Mouse (Mus musculus): ENCODE results near the gene Wnt6.
"Not testable (repeated sequence)": the region's sequence is repeated elsewhere in the genome, so short reads cannot be mapped to it uniquely, and the experiment has no call there.

The Wnt6 gene

DNA sequence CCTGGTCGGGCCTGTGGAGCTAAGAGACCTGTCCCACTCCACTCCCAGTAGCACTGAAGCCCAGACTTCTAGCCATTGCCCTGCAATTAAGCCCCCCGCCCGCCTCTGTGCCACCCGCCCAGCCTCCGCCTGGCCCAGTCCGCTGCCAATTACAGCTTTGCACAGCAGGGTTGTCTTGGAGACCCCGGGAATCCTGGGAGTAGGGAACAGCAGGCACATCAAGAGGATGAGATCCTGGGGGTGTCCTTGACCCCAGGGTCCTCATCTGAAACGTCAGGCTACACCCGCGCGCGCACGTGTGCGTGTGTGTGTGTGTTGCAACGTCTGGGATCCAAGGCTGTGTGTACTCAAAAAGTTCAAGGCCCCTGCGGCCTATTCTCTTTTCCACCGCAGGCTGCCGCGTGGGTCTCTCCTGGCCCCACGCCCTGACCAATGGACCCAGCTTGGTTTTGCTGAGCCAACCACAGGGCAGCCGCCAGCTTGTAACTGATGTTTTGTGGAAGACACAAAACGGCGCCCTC is 35.9 kb downstream of the Wnt6 start:
- DNase-seq: no peak

DNA sequence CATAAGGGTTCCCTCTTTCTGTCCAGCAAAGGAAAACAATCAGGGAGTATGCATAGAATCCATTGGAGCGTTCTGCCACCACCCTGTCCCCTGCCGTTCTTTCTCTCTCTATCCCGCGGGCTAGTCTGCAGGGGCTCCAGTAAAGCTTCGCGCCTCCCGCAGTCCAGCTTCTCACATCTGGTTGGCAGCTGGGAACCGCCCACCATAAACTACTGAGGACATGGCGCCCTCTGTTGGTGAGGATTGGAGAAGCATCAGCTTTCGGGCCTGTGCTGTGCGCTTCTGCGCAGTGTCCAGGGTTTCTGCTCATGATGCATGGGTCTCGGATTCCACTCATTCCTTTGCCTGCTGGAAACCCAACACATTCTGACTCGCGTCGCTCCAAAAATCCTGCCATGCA is 36.4 kb downstream of the Wnt6 start:
- peak; percentile 93 for DNase-seq

DNA sequence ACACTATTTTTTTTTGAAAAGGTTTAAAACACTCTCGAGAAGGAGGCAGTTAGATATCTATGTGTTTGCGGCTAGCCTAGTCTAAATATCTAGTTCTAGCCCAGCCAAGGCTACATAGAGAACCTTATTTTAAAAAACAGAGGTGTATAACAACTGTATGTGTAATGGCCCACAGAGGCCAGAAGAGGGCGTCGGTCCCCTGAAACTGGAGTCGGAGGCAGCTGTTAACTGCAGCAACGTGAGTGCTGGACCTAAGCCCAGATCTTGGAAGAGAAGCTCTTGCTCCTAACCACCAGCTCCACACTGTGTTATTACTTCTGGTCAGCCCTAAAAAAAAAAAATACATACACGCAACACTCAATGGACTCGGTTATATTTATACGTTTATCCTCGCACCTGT is 37.3 kb downstream of the Wnt6 start:
- no peak for DNase-seq

DNA sequence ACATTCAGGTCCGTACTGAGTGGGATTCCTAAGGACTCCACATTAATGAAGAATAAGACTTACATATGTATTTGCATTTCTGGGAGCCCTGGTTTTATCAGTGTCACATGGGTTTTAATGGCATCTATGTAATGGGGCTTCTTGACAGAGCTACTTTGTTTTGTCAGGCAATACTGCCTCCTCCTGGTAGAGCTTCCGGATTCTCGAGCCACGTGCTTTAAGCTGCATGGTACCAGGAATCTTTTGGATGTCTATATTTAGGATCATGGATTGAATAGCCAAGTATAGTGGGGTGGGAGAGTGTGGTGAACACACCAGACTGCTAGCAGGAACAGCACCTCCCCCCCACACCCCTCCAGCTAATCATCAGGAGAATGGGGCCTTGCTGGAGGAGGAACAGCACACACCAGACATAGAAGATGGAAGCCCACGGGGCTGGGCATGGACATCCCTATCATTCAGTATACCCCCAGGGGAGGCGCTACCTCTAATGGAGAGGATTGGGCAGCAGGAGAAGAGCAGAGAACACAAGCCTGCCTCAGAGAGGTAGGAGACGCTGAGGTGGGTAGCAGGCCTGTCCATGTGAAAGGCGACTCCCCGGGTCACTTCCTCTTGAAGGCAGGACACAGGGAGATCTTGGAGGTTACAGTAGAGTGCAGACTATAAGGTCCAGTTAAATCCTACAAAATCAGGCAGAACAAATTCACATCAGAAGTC is 43.4 kb downstream of the Wnt6 start:
- DNase-seq: no peak

DNA sequence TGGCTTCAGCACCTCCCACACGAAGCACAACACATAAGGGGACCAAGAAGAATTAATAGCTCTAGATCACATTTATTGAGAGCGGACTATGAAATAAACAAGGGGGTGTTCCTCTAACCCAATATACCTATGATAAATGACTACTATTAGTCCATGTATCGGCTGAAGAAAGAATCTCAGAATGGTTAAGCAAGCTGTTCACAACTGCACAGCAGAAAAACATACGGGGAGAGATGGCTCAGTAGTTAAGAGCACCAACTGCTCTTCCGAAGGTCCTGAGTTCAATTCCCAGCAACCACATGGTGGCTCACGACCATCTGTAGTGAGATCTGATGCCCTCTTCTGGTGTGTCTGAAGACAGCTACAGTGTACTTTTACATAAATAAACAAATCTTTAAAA is 44.3 kb downstream of the Wnt6 start:
- not testable (repeated sequence) for DNase-seq

DNA sequence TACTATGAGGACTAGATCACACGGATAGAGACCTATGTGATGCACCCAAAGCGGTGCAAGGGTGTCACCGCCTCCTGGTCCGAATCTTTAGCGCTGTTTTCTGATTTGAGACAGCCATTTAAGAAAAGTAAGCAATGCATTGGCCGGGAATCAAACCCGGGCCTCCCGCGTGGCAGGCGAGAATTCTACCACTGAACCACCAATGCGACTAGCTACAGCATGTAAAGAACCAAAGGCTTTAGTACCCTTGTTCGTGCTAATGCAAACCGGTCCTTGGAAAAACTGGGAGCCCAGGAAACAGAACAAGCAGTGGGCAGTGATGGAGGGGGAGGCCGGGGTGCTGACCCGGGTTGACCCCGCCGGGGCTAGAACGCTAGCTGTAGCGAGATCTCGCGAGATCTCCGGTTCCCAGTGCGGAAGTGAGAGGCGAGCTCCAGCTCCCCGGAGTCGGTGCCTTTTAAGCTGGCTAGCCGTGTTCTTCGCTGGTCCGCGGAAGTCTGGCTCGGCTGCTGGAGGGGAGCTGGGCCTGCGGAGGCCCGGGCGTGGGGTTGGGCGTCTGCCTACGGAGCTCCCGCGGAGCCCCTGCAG is 45.0 kb downstream of the Wnt6 start:
- peak; percentile 91 for DNase-seq

DNA sequence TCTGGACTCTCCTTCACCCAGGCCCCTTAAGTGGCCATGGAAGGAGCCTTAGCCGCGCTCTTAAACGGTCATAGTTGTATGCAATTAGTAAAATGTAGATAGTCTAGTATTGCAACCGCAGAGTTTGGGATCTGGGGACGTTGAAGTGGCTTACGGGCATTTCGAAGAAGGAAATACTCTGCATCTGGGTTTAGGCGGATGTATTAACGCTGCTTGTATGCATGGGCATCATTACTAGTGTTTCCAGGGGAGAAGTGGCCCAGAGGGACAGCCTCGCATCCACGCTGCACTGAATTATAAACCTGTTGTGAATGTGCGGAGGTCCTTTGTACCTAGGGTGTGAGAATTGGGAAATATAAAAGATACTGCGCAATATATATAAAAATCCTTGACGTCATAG is 45.5 kb downstream of the Wnt6 start:
- no peak for DNase-seq

DNA sequence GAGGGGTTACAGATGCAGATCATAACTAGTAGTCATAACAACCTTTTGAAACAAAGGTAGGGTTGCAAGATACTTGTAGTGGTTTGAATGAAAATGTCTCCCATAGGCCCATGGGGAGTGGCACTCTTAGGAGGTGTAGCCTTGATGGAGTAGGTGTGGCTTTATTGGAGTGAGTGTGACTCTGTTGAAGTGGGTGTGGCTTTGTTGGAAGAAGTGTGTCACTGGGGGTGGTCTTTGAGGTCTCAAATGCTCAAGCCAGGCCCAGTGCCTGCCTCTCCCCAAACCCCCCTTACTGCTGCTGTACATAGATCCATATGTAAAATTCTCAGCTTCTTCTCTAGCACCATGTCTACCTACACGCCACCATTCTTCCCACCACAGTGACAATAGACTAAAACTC is 46.8 kb downstream of the Wnt6 start:
- no peak for DNase-seq

DNA sequence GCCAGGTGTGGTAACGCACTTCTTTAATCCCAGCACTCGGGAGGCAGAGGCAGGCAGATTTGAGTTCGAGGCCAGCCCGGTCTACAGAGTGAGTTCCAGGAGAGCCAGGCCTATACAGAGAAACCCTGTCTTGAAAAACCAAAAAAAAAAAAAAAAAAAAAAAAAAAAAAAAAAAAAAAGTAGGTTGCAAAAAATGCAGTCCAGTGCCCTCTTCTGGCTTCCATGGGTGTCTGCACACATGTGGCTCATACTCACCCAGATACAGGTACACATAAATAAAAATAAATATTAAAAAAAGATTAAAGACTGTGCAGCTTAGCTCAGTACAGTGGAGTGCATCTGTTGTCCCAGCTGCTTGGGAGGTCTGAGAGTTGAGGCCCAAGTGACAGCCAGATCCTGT is 51.9 kb downstream of the Wnt6 start:
- DNase-seq: not testable (repeated sequence)

DNA sequence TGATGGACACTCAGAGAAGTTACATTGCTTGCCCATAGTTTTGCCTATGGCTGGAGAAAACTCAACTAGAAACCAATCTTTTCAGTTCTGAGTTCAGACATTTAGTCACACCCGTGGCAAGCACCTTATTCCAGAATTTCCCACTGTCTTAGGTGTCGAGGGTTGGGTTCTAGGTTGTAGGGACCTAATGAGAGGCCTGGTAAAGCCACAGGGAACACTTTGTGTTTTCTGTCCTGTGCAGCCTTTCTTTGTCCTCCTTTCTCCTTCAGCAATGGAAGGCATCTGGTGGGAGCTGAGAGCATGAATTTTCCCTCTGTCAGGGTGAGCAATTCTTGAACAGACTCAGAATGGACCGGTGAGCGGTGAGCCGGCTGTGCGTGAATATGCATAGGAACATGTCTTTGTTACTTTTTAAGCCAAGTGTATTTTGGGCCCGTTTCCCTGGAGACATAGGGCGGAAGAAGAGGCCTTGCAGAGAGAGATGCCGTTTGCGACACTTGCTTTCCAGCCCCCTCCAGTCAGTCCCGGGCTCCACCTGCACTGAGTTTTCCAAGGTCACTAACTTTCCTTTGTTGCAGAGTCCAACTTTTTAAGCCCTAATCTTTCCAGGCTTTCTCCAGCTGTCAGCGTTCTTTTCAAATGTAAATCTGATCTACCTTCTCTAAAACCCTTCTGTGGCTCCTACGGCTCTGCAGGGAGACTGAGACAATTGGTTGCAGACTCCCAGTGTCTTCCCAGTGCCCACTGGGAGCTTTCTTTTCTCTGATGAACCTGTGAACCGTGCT is 53.0 kb downstream of the Wnt6 start:
- DNase-seq: no peak

DNA sequence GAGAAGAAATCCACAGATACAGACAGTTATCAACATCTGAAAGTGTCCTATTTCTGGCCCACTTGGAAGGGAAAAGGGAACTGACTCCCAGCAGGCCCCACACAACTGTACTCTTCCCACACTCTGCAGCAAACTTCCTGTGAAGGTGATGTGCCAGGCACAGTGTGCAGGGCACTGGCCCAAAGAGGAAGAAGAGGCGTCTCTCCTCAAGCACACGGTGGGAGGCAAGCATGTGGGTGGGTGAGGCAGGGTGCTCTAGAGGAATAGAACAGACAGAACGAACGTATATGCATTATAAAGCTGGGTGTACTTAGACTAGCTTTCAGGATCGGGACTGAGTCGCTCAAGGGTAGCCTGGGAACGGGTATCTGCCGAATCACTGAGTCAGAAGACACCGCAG is 58.4 kb downstream of the Wnt6 start:
- no peak for DNase-seq

DNA sequence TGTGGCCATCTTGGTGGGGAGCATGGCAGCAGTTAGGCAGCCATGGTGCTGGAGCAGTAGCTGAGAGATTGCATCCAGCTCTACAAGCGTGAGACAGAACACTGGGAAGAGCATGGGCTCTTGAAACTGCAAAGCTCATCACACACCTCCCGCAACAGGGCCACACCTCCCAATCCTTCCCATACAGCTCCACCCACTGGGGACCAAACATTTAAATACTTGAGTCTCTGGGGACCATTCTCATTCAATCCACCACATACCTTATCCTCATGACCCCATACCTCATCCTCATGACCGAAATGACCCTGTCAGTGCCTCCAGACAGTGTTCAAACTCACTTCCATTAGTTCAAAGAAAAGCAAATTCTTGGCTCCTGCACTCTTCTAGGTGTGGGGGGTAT is 61.6 kb downstream of the Wnt6 start:
- no peak for DNase-seq

Measured in thymus, postnatal 4 days (tissue).